Mouse (Mus musculus): ENCODE results near the gene Chd8.
"Not testable (repeated sequence)": the region's sequence is repeated elsewhere in the genome, so short reads cannot be mapped to it uniquely, and the experiment has no call there.

Chd8 gene

GRCm38 (mm10) chr14:52257484-52258213, at the start of gene Chd8:
TSS of gene Chd8 (minus strand) at chr14:52257780.
- peak; percentile 92 for DNase-seq (ENCODE audit: low spot score)

DNA sequence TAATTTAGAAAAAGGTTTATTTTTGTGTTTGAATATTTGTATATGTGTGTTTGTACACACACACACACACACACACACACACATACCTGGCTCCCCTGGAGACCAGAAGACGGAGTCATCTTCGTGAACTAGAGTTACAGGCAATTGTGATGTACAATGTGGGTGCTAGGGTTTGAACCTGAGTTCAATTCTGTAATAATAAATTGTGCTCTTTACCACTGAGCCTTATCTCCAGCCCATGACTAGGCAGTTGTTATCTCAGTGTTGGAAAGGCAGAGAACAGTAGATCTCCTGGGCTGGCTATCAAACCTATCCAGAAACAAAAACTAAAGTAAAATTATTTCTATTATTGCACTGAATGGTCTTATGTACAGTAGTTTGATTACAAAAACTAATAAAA, 48.5 kb upstream of the Chd8 start:
- DNase-seq (ENCODE audit: low spot score): no peak

GRCm38 (mm10) chr14:52304644-52305271, 47.2 kb upstream of the Chd8 start, which contains the start of gene Mettl3:
TSS of gene Mettl3 (minus strand) at chr14:52305128.
- DNase-seq (ENCODE audit: low spot score): peak; percentile 65

GRCm38 (mm10) chr14:52303517-52303916, 45.9 kb upstream of the Chd8 start:
- DNase-seq (ENCODE audit: low spot score): not testable (repeated sequence)

GRCm38 (mm10) chr14:52295558-52296264, 38.1 kb upstream of the Chd8 start:
- DNase-seq (ENCODE audit: low spot score): no peak

DNA sequence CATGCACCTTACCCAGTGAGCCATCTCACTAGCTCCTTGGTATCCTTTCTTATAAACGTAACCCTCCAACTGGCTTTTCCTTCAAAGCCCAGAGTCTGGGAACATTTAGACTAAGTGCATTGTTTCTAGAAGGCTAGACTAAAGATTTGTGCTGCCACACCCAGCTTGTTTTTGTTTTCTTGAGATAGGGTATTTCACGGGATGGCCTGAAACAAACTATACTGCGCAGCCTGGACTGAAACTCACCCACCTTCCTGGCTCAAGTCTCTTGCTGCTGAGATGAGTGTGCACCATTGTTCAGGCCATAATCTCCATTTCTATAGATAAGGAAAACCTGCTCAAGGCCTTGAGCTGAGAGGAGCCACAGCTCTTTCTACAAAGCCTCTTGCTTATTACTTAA, 26.6 kb upstream of the Chd8 start:
- DNase-seq (ENCODE audit: low spot score): no peak

DNA sequence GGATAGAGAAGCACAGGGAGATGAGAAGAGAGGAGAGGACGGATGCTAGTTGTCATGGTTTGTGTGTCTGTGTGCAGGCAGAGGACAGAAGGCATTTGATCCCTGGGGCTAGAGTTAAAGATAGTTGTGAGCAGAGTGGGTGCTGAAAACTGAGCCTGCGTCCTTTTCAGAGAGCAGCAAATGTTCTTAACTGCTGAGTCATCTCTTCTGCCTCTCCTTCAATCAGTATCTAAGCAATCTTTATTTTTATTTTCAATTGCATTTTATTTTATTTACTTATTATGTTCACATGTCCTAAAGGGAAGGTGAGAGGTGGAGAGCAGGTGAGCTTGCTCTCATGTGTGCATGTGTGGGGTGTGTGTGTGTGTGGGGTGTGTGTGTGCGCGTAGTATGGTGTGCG, 26.0 kb upstream of the Chd8 start:
- DNase-seq (ENCODE audit: low spot score): no peak

GRCm38 (mm10) chr14:52279747-52280120, 22.2 kb upstream of the Chd8 start:
- DNase-seq (ENCODE audit: low spot score): no peak

DNA sequence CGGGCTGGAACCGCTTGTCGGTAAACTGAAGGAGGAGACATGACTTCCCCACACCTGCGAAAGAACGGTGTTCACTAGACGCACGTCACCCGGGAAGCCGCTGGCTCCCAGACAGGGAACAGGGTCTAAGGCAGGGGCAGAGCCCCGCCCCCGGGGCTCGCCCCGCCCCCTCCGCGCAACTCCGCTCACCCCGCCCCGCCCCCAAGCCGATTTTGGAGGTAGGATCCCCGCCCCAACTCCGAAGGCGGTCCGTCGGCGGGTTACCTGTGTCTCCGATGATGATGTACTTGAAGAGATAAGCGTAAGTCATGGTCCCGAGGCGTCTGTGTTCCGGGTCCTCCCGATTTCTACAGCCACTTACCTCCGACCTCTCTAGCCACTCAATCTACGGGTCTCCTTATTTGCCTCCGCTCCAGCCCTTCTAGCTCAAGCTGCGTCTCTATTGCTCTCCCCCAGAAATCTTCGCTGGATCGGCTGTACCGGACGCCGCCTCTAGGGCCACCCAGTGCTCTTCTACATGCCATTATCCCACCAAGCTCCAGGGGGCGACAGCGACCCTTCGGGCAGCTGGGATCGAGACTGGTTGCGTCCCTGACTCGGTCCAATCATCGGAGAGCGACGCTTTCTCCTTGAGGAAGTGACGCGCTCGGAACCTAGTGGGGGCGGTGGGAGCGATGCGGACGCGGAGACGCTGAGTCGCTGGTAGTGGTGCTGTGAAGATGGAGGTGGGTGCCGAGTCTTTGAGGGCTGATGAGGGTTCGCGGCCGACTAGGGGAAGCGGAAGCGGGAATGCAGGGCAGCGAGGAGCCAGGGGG, 21.6 kb upstream of the Chd8 start, which contains the start of the genes Tox4 and Rab2b:
Tox4 (plus strand) TSS at position 215 of the 815 bp plus-strand sequence.
Rab2b (minus strand) TSS at position 614 of the 815 bp plus-strand sequence.
- DNase-seq (ENCODE audit: low spot score): peak; percentile 90

DNA sequence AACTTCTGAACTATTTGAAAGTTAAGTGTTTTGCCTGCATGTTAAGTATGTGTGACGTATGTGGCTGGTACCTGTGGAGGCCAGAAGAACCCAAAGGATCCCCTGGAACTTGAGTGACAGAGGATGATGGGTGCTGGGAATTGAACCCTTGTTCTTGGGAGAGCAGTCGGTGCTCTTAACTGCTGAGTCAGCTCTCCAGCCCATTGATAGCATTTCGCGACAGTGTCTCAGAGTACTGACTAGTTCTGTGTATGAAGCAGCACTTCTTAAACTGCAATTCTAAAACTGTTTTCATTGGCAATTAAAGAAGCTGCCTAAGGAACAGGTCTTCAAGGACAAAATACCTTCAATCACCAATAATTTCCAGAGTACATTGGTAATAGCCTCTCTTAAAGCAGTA, 19.6 kb upstream of the Chd8 start:
- DNase-seq (ENCODE audit: low spot score): no peak

- DNase-seq (ENCODE audit: low spot score): no peak
These were observed 15.2 kb upstream of the Chd8 start for GRCm38 (mm10) chr14:52272781-52273180.

- no peak for DNase-seq (ENCODE audit: low spot score)
These were observed 1.0 kb downstream of the Chd8 start for GRCm38 (mm10) chr14:52256311-52257175.

GRCm38 (mm10) chr14:52246129-52246528, 11.5 kb downstream of the Chd8 start:
- DNase-seq (ENCODE audit: low spot score): no peak

DNA sequence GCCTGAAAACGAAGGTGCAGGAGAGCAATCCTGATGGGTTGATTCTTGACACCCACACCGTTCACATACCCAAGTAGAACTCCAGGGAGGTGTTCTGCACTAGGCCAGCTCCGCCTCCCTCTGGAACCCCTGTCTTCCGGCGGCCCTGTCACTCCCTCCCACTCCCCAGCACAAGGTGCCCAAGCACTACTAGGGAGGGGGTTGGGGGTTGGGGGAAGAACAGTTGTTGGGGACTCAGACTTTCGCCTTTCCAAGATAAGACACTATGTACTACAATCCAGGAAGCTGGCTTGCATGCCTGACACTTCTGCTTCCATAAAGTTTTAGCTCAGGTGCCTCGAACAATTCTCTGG, 12.9 kb downstream of the Chd8 start:
- DNase-seq (ENCODE audit: low spot score): no peak

DNA sequence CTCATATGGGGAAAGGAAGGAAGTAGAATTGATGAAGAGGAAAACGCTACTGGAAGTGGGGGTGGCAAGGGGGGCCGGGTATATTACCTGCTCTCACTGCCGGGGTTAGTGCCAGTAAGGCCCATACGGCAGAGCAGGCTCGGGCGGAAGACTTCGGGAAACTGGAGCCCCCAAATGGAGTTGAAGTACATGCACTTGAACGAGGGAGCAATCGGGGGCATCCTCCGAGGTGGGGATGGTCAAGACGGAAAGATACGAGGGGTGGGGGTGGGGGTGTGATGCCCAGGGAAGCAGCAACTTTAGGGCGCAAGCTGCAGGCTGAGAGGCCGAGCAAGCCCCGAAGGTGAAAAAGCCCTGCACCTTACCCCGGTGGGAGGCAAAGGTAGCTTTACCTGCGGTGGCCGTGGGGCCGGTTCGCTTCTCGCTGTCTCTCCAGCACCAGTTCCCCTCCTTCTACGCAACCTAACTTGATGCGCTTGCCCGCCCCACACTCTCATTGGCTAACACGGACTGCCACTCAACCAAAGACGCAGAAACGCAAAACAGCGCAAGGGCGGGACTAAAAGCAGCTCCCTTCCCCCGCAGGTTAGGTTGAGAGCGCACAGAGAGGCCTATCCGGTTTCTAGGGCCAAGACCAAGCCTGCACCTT, 13.4 kb downstream of the Chd8 start:
- DNase-seq (ENCODE audit: low spot score): peak; percentile 99

GRCm38 (mm10) chr14:52236216-52236615, 21.4 kb downstream of the Chd8 start:
- DNase-seq (ENCODE audit: low spot score): no peak

- DNase-seq (ENCODE audit: low spot score): no peak
These were observed 22.4 kb downstream of the Chd8 start for GRCm38 (mm10) chr14:52235165-52235564.

DNA sequence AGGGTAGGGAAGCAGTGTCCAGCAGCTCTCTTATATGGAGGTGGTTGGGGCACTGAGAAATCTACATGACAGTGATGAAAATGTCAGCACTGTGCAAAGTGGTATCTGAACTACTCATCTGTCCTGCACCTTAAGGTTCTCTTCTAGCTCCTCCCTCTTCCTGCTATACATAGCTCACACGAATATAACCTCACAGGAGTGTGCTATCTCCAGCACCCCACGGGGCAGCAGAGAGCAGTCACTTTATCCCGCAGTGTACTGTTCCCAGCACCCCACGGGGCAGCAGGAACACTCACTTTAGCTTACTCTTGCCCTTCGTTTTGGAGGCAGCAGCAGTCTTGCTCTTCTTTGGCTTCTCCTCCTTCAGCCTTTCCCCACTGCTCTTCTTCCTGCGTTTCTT, 25.3 kb downstream of the Chd8 start:
- no peak for DNase-seq (ENCODE audit: low spot score)

- DNase-seq (ENCODE audit: low spot score): no peak
These were observed 31.6 kb downstream of the Chd8 start for GRCm38 (mm10) chr14:52225972-52226371.

DNA sequence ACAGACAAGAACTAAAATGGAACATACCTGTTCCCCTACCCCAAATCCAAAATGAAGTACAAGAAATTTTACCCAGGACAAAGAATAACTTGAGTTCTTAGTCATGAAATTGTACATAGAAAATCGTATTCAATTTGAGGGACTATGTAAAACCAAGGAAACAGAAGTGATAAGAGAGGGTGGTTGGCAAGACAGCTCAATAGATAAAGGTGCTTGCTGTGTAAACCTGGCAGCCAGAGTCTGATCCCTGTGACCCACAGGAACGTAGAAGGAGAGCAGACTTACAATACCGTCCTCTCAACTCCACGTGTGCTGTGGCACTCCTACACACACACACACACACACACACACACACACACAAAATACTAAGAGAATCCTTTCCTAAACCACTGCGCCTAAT, 40.3 kb downstream of the Chd8 start:
- DNase-seq (ENCODE audit: low spot score): no peak

GRCm38 (mm10) chr14:52199412-52199811, 58.2 kb downstream of the Chd8 start:
- no peak for DNase-seq (ENCODE audit: low spot score)

Data from urinary bladder, postnatal 10 days (tissue).